21 mouse cellular contexts compared by ENCODE assay signal in genomic region chr3:62492568-62492967, GRCm38 (mm10).
"Had no signal": no experiment of that assay in that cellular context is flagged by ENCODE, and none has a peak within 500 bp of the region (broad histone marks: within the 10 kb centered on the region; RNA-seq: fewer than 3 reads in every experiment).

No protein-coding gene starts in this region.

- H3K4me3 ChIP-seq: limb, embryonic 10.5 days; limb, embryonic 13.5 days; liver, embryonic 12.5 days; liver, embryonic 15.5 days; lung, embryonic 15.5 days; midbrain, embryonic 12.5 days; midbrain, embryonic 15.5 days; myocyte; neural tube, embryonic 13.5 days had no signal

- H3K27me3 ChIP-seq: limb, embryonic 13.5 days; liver, embryonic 12.5 days; liver, embryonic 15.5 days; lung, embryonic 15.5 days; midbrain, embryonic 12.5 days; midbrain, embryonic 15.5 days; neural tube, embryonic 13.5 days had no signal

- ATAC-seq: liver, embryonic 12.5 days; midbrain, embryonic 15.5 days had no signal

- H3K27ac ChIP-seq: limb, embryonic 10.5 days; limb, embryonic 13.5 days; liver, embryonic 12.5 days; liver, embryonic 15.5 days; lung, embryonic 15.5 days; midbrain, embryonic 12.5 days; midbrain, embryonic 15.5 days; neural tube, embryonic 13.5 days had no signal

- H3K4me1 ChIP-seq: limb, embryonic 10.5 days; limb, embryonic 13.5 days; liver, embryonic 12.5 days; liver, embryonic 15.5 days; lung, embryonic 15.5 days; midbrain, embryonic 12.5 days; midbrain, embryonic 15.5 days; neural tube, embryonic 13.5 days had no signal

- DNase-seq: kidney, adult 18-20 months; kidney, adult 9 months; kidney, postnatal 14 days; kidney, postnatal 4 days; liver; lung, adult 18-20 months; lung, postnatal 10 days; lung, postnatal 36 days; retina, postnatal 1 day; right cerebral cortex, postnatal 25 days; spleen, adult 18-20 months; thymus, postnatal 25 days had no signal
